Mouse (Mus musculus): ENCODE measurements around the gene Ptpra. TPM values are rescaled to one million over a fixed set of nuclear protein-coding genes. Genes with fewer than 3 reads are reported as not detected.

Ptpra gene
- polyA plus RNA-seq, 1 experiment from 2014 or later, result 95.1 TPM

DNA sequence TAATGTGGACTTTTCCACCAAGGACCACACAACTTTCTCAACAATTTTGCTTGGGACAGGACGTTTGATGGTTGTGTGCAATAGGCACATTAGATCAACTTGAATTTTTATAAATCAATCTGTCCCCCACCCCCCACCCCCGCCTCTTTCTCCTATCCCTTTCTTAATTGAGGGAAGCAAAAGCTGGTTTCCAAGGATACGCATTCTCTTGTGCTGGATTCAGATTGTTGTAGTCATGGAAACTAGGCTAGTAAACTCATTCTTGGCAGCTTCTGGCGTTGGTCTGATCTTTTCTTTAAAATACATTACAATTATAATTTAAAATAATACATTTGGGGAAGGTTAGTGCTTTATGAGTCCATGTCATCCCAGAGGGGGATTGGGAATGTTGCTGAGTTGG, 19.3 kb downstream of the Ptpra start:
- 69% methylated on average over 4 of the region's 4 CpGs for WGBS
- no peaks in the 10 kb centered on the region for H3K27me3 ChIP-seq (replicated peaks; ENCODE audit: control insufficient read depth, insufficient read depth, low read length)
- no peaks in the 10 kb centered on the region for H3K4me1 ChIP-seq (replicated peaks; ENCODE audit: control insufficient read depth, insufficient read depth, low read length)
- H3K27ac ChIP-seq (ENCODE audit: low read depth), result no peak overlapping the region
- DNase-seq (ENCODE audit: low spot score) (no peak), ATAC-seq (replicated peaks; ENCODE audit: low FRiP score, low TSS enrichment, low read depth) (no peak)
- H3K9me3 ChIP-seq (ENCODE audit: control insufficient read depth, low read length), result no peaks in the 10 kb centered on the region
- no peak overlapping the region for H3K4me3 ChIP-seq (ENCODE audit: low read depth, low read length)
- no peaks in the 10 kb centered on the region for H3K36me3 ChIP-seq (ENCODE audit: control insufficient read depth, insufficient read depth, low read length)
- H3K4me2 ChIP-seq (ENCODE audit: low read length), result no peak overlapping the region
- no peak overlapping the region for H3K9ac ChIP-seq (ENCODE audit: low read length)

DNA sequence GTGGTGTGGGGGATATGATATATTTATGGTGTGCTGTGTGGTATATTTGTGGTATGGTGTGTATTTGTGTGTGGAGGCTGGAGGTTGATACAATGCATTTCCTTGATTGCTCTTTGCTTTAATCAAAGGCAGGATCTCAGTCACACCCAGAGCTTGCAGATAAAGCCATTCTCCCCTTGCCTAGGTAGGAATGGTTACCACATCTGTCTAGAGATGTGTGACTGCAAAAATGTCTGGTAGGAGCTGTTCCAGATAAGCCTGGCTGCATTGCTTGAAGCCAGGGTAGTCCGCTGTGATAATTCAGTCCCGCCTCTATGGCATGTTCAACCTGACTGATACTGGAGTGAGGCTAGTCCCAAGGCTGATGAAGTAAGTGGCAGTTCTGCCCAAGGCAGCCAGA, 19.9 kb downstream of the Ptpra start:
- H3K9me3 ChIP-seq (ENCODE audit: control insufficient read depth, low read length), result no peaks in the 10 kb centered on the region
- H3K36me3 ChIP-seq (ENCODE audit: control insufficient read depth, insufficient read depth, low read length), result no peaks in the 10 kb centered on the region
- no peak overlapping the region for H3K27ac ChIP-seq (ENCODE audit: low read depth)
- DNase-seq (ENCODE audit: low spot score), result no peak
- H3K27me3 ChIP-seq (replicated peaks; ENCODE audit: control insufficient read depth, insufficient read depth, low read length), result no peaks in the 10 kb centered on the region
- H3K4me1 ChIP-seq (replicated peaks; ENCODE audit: control insufficient read depth, insufficient read depth, low read length), result no peaks in the 10 kb centered on the region
- H3K4me3 ChIP-seq (ENCODE audit: low read depth, low read length), result no peak overlapping the region
- 75% methylated on average over 2 of the region's 2 CpGs for WGBS
- H3K4me2 ChIP-seq (ENCODE audit: low read length), result no peak overlapping the region
- no peak for ATAC-seq (replicated peaks; ENCODE audit: low FRiP score, low TSS enrichment, low read depth)
- no peak overlapping the region for H3K9ac ChIP-seq (ENCODE audit: low read length)

DNA sequence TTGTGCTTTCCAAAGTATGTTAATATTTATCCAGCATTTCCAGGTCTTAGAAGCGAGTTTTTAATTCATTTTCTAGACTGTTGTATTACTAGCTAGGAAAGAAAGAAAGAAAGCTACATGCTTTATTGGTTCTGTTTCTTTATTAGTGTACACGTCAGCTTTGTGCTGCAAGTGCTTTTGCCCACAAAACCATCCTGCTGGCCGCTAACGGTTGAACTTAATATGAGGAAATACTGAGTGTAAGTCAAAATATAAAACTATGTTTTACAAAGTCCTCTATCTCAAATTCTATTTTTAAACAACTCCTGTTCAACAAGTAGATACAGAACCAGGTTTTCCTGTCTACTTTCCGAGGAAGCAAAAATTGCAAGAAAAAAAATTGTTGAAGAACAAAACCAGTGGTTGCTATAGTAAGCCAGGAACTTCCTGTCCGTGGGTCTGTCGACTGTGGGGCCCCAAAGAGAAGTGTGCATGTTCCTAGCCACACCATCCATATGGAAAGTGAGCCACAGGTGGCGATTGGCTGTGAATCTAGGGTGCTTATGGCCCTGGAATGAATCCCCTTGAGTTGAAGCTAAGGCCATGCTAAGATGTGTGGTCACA, 22.9 kb downstream of the Ptpra start:
- WGBS, result 72% methylated on average over 8 of the region's 8 CpGs
- ATAC-seq (replicated peaks; ENCODE audit: low FRiP score, low TSS enrichment, low read depth), result no peak

DNA sequence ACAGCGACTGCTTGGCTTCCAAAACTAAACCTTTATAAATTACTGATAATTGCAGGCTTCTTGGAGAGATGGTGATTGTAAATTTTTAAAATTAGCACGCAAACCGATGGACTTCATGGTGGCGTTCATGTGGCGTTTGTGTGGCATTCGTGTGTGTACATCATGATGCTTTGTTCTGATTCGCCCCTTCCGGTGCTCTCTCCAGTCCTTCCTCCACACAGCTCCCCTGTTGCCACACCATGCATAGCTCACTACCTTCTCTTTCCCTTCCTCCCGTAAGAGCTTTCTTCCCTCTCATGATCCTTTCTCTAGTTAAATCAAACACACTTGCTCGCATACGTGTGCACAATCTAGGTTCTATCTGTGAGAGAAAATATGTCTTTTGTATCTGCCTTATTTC, 25.7 kb downstream of the Ptpra start:
- DNase-seq (ENCODE audit: low spot score) (no peak), ATAC-seq (replicated peaks; ENCODE audit: low FRiP score, low TSS enrichment, low read depth) (no peak)
- H3K36me3 ChIP-seq (ENCODE audit: control insufficient read depth, insufficient read depth, low read length), result no peaks in the 10 kb centered on the region
- no peak overlapping the region for H3K4me2 ChIP-seq (ENCODE audit: low read length)
- no peak overlapping the region for H3K27ac ChIP-seq (ENCODE audit: low read depth)
- WGBS, result 92% methylated on average over 11 of the region's 11 CpGs
- no peaks in the 10 kb centered on the region for H3K4me1 ChIP-seq (replicated peaks; ENCODE audit: control insufficient read depth, insufficient read depth, low read length)
- H3K9ac ChIP-seq (ENCODE audit: low read length), result no peak overlapping the region
- H3K4me3 ChIP-seq (ENCODE audit: low read depth, low read length), result no peak overlapping the region
- H3K9me3 ChIP-seq (ENCODE audit: control insufficient read depth, low read length), result peaks cover 4% of the 10 kb centered on the region; the same call in 1 of the 2 replicates
- no peaks in the 10 kb centered on the region for H3K27me3 ChIP-seq (replicated peaks; ENCODE audit: control insufficient read depth, insufficient read depth, low read length)

More for the DNA sequence above, 22.9 kb downstream of the Ptpra start:
- H3K36me3 ChIP-seq (ENCODE audit: control insufficient read depth, insufficient read depth, low read length), result no peaks in the 10 kb centered on the region
- no peak overlapping the region for H3K4me2 ChIP-seq (ENCODE audit: low read length)
- H3K4me3 ChIP-seq (ENCODE audit: low read depth, low read length), result no peak overlapping the region
- H3K27me3 ChIP-seq (replicated peaks; ENCODE audit: control insufficient read depth, insufficient read depth, low read length), result no peaks in the 10 kb centered on the region
- peaks cover 3% of the 10 kb centered on the region; the same call in 1 of the 2 replicates for H3K9me3 ChIP-seq (ENCODE audit: control insufficient read depth, low read length)
- no peaks in the 10 kb centered on the region for H3K4me1 ChIP-seq (replicated peaks; ENCODE audit: control insufficient read depth, insufficient read depth, low read length)
- no peak overlapping the region for H3K9ac ChIP-seq (ENCODE audit: low read length)
- no peak for DNase-seq (ENCODE audit: low spot score)
- no peak overlapping the region for H3K27ac ChIP-seq (ENCODE audit: low read depth)

DNA sequence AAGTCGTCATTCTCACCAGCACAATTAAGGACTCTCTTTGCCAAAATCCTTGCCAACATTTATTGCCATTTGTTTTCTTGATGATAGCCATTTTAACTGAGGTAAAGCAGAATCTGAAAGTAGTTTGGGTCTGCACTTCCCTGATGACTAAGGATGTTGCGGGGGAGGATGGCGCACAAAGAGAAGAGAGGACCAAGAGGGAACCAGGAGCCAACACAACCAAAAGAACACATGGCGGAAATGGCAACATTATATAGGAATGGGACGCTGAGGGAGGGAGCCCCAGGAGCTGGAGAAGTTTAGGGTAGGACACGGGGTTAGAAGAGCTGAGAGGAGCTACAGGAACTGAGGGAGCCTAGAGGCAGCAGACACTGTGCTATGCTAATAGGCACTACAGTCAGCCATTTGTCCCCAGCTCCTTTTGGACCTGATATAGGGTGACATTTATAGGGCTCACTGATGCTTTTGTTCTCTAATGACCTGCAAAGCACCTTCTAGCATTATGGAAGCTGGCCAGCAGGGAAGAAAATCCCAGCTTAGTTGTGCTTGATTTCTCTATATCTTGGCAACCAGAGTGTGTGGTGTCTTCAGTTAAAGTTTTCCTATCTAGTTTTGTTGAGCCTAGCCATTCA, 26.7 kb downstream of the Ptpra start:
- Histone ChIP-seq H3K27ac (ENCODE audit: low read depth) (no peak overlapping the region), H3K4me3 (ENCODE audit: low read depth, low read length) (no peak overlapping the region), H3K4me1 (replicated peaks; ENCODE audit: control insufficient read depth, insufficient read depth, low read length) (no peaks in the 10 kb centered on the region), H3K9me3 (ENCODE audit: control insufficient read depth, low read length) (peaks cover 4% of the 10 kb centered on the region; the same call in 1 of the 2 replicates), H3K4me2 (ENCODE audit: low read length) (no peak overlapping the region), H3K36me3 (ENCODE audit: control insufficient read depth, insufficient read depth, low read length) (no peaks in the 10 kb centered on the region), H3K27me3 (replicated peaks; ENCODE audit: control insufficient read depth, insufficient read depth, low read length) (no peaks in the 10 kb centered on the region), H3K9ac (ENCODE audit: low read length) (no peak overlapping the region)
- 73% methylated on average over 6 of the region's 6 CpGs for WGBS
- ATAC-seq (replicated peaks; ENCODE audit: low FRiP score, low TSS enrichment, low read depth) (no peak), DNase-seq (ENCODE audit: low spot score) (no peak)

DNA sequence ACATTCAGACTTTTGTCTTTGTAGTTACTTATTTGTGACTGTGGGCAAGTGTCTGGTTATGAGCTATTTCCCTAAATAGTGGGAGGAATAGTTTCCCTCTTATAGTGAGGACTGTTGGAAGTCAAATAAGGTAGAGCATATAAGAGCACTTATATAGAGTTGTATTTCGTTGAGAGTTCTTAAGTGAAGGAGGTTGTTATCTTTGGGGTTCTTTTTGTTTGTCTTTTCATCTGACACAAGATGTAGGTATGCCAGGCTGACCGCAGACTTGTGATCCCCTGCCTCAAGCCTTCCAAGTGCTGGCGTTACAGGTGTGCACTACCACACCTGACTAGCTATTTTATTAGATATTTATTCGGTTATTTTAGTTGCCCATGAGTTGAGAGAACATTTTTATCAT, 32.1 kb downstream of the Ptpra start:
- Histone ChIP-seq H3K36me3 (ENCODE audit: control insufficient read depth, insufficient read depth, low read length) (no peaks in the 10 kb centered on the region), H3K9me3 (ENCODE audit: control insufficient read depth, low read length) (peaks cover 4% of the 10 kb centered on the region; the same call in 1 of the 2 replicates), H3K27ac (ENCODE audit: low read depth) (no peak overlapping the region), H3K27me3 (replicated peaks; ENCODE audit: control insufficient read depth, insufficient read depth, low read length) (no peaks in the 10 kb centered on the region), H3K4me3 (ENCODE audit: low read depth, low read length) (no peak overlapping the region), H3K4me2 (ENCODE audit: low read length) (no peak overlapping the region), H3K4me1 (replicated peaks; ENCODE audit: control insufficient read depth, insufficient read depth, low read length) (no peaks in the 10 kb centered on the region), H3K9ac (ENCODE audit: low read length) (no peak overlapping the region)
- ATAC-seq (replicated peaks; ENCODE audit: low FRiP score, low TSS enrichment, low read depth) (no peak), DNase-seq (ENCODE audit: low spot score) (no peak)
- 88% methylated on average over 4 of the region's 4 CpGs for WGBS

DNA sequence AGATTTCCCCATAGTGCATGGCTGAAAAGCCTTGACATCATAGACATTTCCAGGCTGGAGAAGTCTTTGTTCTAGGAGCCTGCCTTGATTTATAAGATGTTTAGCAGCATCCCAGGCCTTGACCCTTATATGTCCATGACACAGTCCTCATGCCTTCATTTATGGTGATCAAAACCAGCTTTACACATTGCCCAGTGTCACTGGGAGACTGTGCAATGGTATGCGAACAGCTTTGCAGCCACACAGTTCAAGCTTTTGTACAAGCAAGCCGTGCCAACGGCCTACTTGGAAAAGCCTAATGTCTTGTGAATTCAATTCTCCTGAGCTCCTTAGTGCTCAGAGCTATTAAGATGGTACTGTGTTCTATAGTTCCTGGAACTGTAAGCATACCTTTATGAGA, 32.6 kb downstream of the Ptpra start:
- Histone ChIP-seq H3K27me3 (replicated peaks; ENCODE audit: control insufficient read depth, insufficient read depth, low read length) (no peaks in the 10 kb centered on the region), H3K4me1 (replicated peaks; ENCODE audit: control insufficient read depth, insufficient read depth, low read length) (no peaks in the 10 kb centered on the region), H3K36me3 (ENCODE audit: control insufficient read depth, insufficient read depth, low read length) (no peaks in the 10 kb centered on the region), H3K4me3 (ENCODE audit: low read depth, low read length) (no peak overlapping the region), H3K4me2 (ENCODE audit: low read length) (no peak overlapping the region), H3K27ac (ENCODE audit: low read depth) (no peak overlapping the region), H3K9me3 (ENCODE audit: control insufficient read depth, low read length) (peaks cover 4% of the 10 kb centered on the region; the same call in 1 of the 2 replicates), H3K9ac (ENCODE audit: low read length) (no peak overlapping the region)
- DNase-seq (ENCODE audit: low spot score) (no peak), ATAC-seq (replicated peaks; ENCODE audit: low FRiP score, low TSS enrichment, low read depth) (no peak)
- 75% methylated on average over 3 of the region's 3 CpGs for WGBS

DNA sequence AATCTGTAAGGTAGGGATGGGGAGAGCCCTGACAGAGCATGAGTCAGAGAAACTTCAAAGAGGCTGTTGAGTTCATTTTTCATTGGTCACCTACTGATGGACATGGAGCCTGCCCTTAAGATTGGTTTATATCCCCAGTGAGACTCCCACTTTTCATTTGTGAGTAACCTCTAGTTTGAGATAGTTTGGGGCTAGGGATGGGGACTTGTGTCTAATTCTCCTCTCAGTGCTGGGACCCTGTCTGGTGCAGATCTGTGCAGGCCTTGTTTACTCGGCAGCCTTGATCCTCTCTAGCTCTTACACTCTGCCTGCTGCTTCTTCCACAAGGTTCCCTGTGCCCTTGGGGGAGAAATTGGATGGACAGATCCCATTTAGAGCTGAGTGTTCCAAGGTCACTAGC, 34.1 kb downstream of the Ptpra start:
- no peaks in the 10 kb centered on the region for H3K36me3 ChIP-seq (ENCODE audit: control insufficient read depth, insufficient read depth, low read length)
- H3K9me3 ChIP-seq (ENCODE audit: control insufficient read depth, low read length), result no peaks in the 10 kb centered on the region
- no peak overlapping the region for H3K27ac ChIP-seq (ENCODE audit: low read depth)
- no peak overlapping the region for H3K4me2 ChIP-seq (ENCODE audit: low read length)
- ATAC-seq (replicated peaks; ENCODE audit: low FRiP score, low TSS enrichment, low read depth) (no peak), DNase-seq (ENCODE audit: low spot score) (no peak)
- H3K4me3 ChIP-seq (ENCODE audit: low read depth, low read length), result no peak overlapping the region
- 97% methylated on average over 1 of the region's 1 CpGs for WGBS
- H3K4me1 ChIP-seq (replicated peaks; ENCODE audit: control insufficient read depth, insufficient read depth, low read length), result no peaks in the 10 kb centered on the region
- H3K9ac ChIP-seq (ENCODE audit: low read length), result no peak overlapping the region
- no peaks in the 10 kb centered on the region for H3K27me3 ChIP-seq (replicated peaks; ENCODE audit: control insufficient read depth, insufficient read depth, low read length)

DNA sequence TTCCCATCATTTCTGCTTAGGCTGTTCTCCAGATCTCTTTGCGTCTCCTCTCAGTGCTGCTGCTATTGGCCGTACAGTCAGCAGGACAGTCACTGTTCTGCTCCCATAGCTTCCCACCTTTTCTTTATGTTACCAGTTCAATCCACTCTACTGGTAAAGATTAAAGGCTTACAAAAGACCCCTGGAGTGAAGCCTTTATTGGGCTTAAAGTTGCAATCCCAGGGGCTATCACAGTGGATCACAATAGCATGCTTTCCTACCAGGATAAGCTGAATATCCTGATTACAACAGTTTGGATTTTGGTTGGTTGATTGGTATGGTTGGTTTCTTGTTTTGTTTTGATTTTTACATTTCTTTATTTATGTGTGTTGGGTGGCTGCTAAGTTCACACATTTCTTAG, 37.9 kb downstream of the Ptpra start:
- no peak overlapping the region for H3K9ac ChIP-seq (ENCODE audit: low read length)
- 89% methylated on average over 2 of the region's 2 CpGs for WGBS

More for the DNA sequence above, 37.9 kb downstream of the Ptpra start:
- ATAC-seq (replicated peaks; ENCODE audit: low FRiP score, low TSS enrichment, low read depth) (no peak), DNase-seq (ENCODE audit: low spot score) (no peak)
- H3K9me3 ChIP-seq (ENCODE audit: control insufficient read depth, low read length), result 0 out of 2 replicates have a peak, but pooled peaks cover 4% of the 10 kb centered on the region
- no peak overlapping the region for H3K4me3 ChIP-seq (ENCODE audit: low read depth, low read length)
- no peaks in the 10 kb centered on the region for H3K36me3 ChIP-seq (ENCODE audit: control insufficient read depth, insufficient read depth, low read length)
- no peaks in the 10 kb centered on the region for H3K4me1 ChIP-seq (replicated peaks; ENCODE audit: control insufficient read depth, insufficient read depth, low read length)
- no peak overlapping the region for H3K27ac ChIP-seq (ENCODE audit: low read depth)
- H3K27me3 ChIP-seq (replicated peaks; ENCODE audit: control insufficient read depth, insufficient read depth, low read length), result no peaks in the 10 kb centered on the region
- H3K4me2 ChIP-seq (ENCODE audit: low read length), result no peak overlapping the region
